8 mouse cellular contexts compared by ENCODE assay signal in the genomic region with DNA sequence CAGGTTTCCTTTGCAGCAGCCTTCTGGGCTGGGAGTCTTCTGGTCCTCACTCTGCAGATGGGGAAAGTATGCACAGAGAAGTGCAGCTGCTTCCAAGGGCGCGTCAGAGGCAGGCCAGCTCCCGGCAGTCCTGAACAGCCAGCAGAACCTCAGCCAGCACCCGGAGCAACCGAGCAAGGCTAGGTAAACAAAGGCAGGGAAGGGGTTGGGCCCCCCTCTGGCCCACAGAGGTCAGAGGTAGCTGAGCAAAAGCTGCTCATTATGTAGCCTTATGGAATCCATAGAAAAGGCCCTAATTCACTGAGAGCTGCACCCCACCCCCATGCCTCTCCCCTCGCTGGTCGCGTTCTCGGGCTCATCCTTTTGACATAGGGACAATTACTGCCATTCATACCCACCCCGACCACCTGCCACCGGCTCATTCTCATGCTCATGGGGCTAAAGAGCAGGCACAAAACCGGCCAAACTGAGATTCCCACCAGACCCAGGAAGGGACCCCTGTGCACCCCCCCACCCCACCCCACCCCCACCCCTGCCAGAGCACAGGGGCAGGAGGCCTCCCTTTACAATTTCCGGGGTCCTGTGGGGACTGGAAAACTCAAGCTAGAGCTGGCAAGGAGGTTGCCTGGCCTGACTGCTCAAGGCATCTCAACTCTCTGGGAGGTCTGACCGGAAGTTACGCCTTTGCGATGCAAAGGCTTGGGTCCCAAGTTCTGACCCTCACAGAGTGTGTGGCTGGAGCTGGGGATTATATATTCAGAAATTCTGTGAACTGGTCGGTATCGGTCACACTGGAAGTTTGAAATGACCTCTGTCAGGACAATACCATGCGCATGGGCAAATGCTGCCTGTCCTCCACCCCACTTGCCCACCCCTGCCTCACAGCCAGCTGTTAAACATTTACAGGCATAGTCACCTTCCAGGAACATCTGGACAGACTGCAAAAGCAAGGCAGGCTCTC. TPM values are rescaled to one million over a fixed set of nuclear protein-coding genes. Genes with fewer than 3 reads are reported as not detected.
A peak's percentile ranks its signal among the peaks of the same experiment; 100 is the strongest.
DNase-seq lines count a peak whose midpoint lies in the region; ATAC-seq lines count a peak whose summit lies in the region.

No protein-coding gene starts in this region.

- H3K27ac ChIP-seq in forebrain, embryonic 12.5 days: peak overlapping the region; percentile 74
- peak overlapping the region; percentile 34; the same call in 1 of the 2 replicates for H3K27ac ChIP-seq in intestine, embryonic 14.5 days (ENCODE audit: low read depth)

- no peaks in the 10 kb centered on the region for H3K27me3 ChIP-seq in forebrain, embryonic 12.5 days
- no peaks in the 10 kb centered on the region for H3K27me3 ChIP-seq in intestine, embryonic 14.5 days (replicated peaks; ENCODE audit: control insufficient read depth, insufficient read depth, low read length)

- 14% methylated on average over 19 of the region's 19 CpGs for WGBS in forebrain, embryonic 12.5 days
- WGBS in intestine, embryonic 14.5 days: 26% methylated on average over 19 of the region's 19 CpGs

- no peaks in the 10 kb centered on the region for H3K9me3 ChIP-seq in forebrain, embryonic 12.5 days
- H3K9me3 ChIP-seq in intestine, embryonic 14.5 days (ENCODE audit: control insufficient read depth, low read length): no peaks in the 10 kb centered on the region

- ATAC-seq in frontal cortex, adult (ENCODE audit: low TSS enrichment): peak; percentile 47; the same call in 1 of the 2 replicates
- peak; percentile 80 for ATAC-seq in forebrain, embryonic 12.5 days (ENCODE audit: low FRiP score)
- ATAC-seq in intestine, embryonic 14.5 days (replicated peaks; ENCODE audit: low FRiP score, low TSS enrichment, low read depth): peak; percentile 64

- no peak for DNase-seq in frontal cortex, postnatal 36 days (ENCODE audit: low spot score in 2 of 2)
- DNase-seq in intestine, embryonic 14.5 days (ENCODE audit: low spot score): peak; percentile 60
- DNase-seq in mesoderm, embryonic 11.5 days (ENCODE audit: low read depth, low spot score): peak; percentile 37
- DNase-seq in spleen, postnatal 10 days (ENCODE audit: low spot score in 2 of 2): no peak
- DNase-seq in cerebellum, adult 11 months: no peak
- DNase-seq in frontal cortex, adult 2 months (ENCODE audit: extremely low spot score in 1 of 2, low spot score in 1 of 2): no peak

- peak overlapping the region; percentile 26 for H3K4me2 ChIP-seq in forebrain, embryonic 12.5 days
- H3K4me2 ChIP-seq in intestine, embryonic 14.5 days (ENCODE audit: low read length): peak overlapping the region; percentile 18; the same call in 1 of the 2 replicates

- H3K4me3 ChIP-seq in forebrain, embryonic 12.5 days (replicated peaks): no peak overlapping the region
- H3K4me3 ChIP-seq in intestine, embryonic 14.5 days (ENCODE audit: low read depth, low read length): no peak overlapping the region

- H3K9ac ChIP-seq in forebrain, embryonic 12.5 days: 0 out of 2 replicates have a peak overlapping the region, but pooled peaks have one; percentile 21
- no peak overlapping the region for H3K9ac ChIP-seq in intestine, embryonic 14.5 days (ENCODE audit: low read length)

- H3K4me1 ChIP-seq in forebrain, embryonic 12.5 days: peaks cover 26% of the 10 kb centered on the region
- H3K4me1 ChIP-seq in intestine, embryonic 14.5 days (replicated peaks; ENCODE audit: control insufficient read depth, insufficient read depth, low read length): peaks cover 15% of the 10 kb centered on the region

- no peaks in the 10 kb centered on the region for H3K36me3 ChIP-seq in forebrain, embryonic 12.5 days (replicated peaks)
- no peaks in the 10 kb centered on the region for H3K36me3 ChIP-seq in intestine, embryonic 14.5 days (ENCODE audit: control insufficient read depth, insufficient read depth, low read length)

RNA-seq across cellular contexts. Expression of a gene that starts 59.0 kb away (rescaled TPM):
- 8.1 and 10.9 TPM in 2 replicates for polyA plus RNA-seq in forebrain, embryonic 12.5 days (2016; fragmentation: Nextera tagmentation; extraction: Ambion mirVana)
- polyA plus RNA-seq in intestine, embryonic 14.5 days (2014; fragmentation: Nextera tagmentation; extraction: Ambion mirVana): 10.8 and 11.5 TPM in 2 replicates
- polyA plus RNA-seq in frontal cortex, adult 2 months (2012; rRNA removed): 3.6 and 4.8 TPM in 2 replicates

Comparison
In these comparisons a context has a peak if more than half of its experiments do, and no peak if none do; other contexts are left out.
1. DNase-seq: peak in intestine, embryonic 14.5 days (single experiment) and mesoderm, embryonic 11.5 days (single experiment); none in frontal cortex, postnatal 36 days (0 of 2), spleen, postnatal 10 days (0 of 2), cerebellum, adult 11 months (single experiment) and frontal cortex, adult 2 months (0 of 2).
2. Peak in every context shown above with its lines, with median percentiles within 50 percentile points of each other: ATAC-seq.